Mouse (Mus musculus): ENCODE data around the gene Tmem91.

DNA sequence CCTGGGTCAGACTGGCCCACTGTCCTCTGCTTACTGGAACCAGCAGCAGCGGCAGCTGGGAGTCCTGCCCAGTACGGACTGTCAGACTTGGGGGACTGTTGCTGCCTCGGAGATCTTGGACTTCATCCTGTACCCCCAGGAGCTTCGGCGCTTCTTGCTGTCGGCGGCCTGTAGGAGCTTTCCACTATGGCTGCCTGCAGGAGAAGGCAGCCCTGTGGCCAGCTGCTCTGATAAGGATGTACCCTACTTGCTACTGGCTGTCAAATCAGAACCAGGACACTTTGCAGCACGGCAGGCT, 46.7 kb downstream of the Tmem91 start:
- TF ChIP-seq CTCF (IDR thresholded peaks at IDR 0.05; ENCODE audit: insufficient read depth, low read length): no peak
- TF ChIP-seq POLR2A (IDR thresholded peaks at IDR 0.05; ENCODE audit: borderline replicate concordance, extremely low read depth, low read depth, low read length): no peak

Measured in lung, adult 2 months (tissue).